In the genomic region with DNA sequence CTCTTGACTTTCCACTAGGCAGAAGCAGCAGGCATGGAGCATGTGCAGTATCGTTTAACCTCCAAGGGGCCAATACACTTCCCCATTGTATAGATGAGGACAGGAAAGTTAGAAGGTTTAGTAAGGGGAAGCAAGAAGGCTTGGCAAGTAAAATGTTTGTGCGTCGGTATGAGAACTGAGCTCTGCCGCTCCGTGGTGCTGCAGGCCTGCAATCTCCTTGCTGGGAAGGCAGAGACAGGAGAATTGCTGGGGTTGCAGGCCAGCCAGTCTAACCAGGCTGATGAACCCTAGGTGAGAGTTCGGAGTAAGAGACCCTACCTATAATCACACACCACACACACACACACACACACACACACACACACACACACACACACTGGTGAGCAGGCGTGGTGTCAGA, we compare ENCODE assay signal across 18 mouse cellular contexts.
DNase-seq lines count a peak whose midpoint lies in the region; ATAC-seq and TF ChIP-seq lines count a peak whose summit lies in the region.
"Had no signal": no experiment of that assay in that cellular context is flagged by ENCODE, and none has a peak within 500 bp of the region (broad histone marks: within the 10 kb centered on the region; RNA-seq: fewer than 3 reads in every experiment).

No protein-coding gene starts in this region.

- no peak overlapping the region for H3K4me2 ChIP-seq in forebrain, embryonic 15.5 days (replicated peaks)
- no peak overlapping the region for H3K4me2 ChIP-seq in hindbrain, postnatal 0 days (ENCODE audit: low read depth, low read length)
- H3K4me2 ChIP-seq in midbrain, postnatal 0 days (ENCODE audit: low read depth, low read length, poor library complexity, severe bottlenecking), result no peak overlapping the region
- H3K4me2 ChIP-seq: limb, embryonic 12.5 days; liver, embryonic 13.5 days had no signal

- peaks cover 24% of the 10 kb centered on the region for H3K4me1 ChIP-seq in forebrain, embryonic 15.5 days
- H3K4me1 ChIP-seq in hindbrain, postnatal 0 days (ENCODE audit: insufficient read depth, low read length), result peaks cover 8% of the 10 kb centered on the region
- H3K4me1 ChIP-seq in midbrain, postnatal 0 days (ENCODE audit: insufficient read depth, low read length), result peaks cover 11% of the 10 kb centered on the region; the same call in 1 of the 2 replicates
- H3K4me1 ChIP-seq: limb, embryonic 12.5 days; liver, embryonic 13.5 days had no signal

- no peaks in the 10 kb centered on the region for H3K27me3 ChIP-seq in forebrain, embryonic 15.5 days
- no peaks in the 10 kb centered on the region for H3K27me3 ChIP-seq in hindbrain, postnatal 0 days (ENCODE audit: insufficient read depth, low read length)
- no peaks in the 10 kb centered on the region for H3K27me3 ChIP-seq in midbrain, postnatal 0 days (ENCODE audit: insufficient read depth, low read length)
- H3K27me3 ChIP-seq: liver, embryonic 13.5 days had no signal

- DNase-seq in retina, embryonic 14.5 days (ENCODE audit: low spot score), result peak; percentile 37
- no peak for DNase-seq in retina, postnatal 1 day
- peak; percentile 39 for DNase-seq in hindbrain, postnatal 0 days (ENCODE audit: low spot score)
- DNase-seq in midbrain, postnatal 0 days (ENCODE audit: low spot score), result peak; percentile 33
- DNase-seq in spleen, postnatal 14 days (ENCODE audit: low spot score in 2 of 2), result no peak
- no peak for DNase-seq in lung, adult 18-20 months
- DNase-seq: gastrocnemius, postnatal 10 days; heart, adult 2 months; kidney, adult 8-10 months; liver, embryonic 13.5 days; right cerebral cortex, postnatal 14 days; thymus, postnatal 14 days had no signal

- H3K36me3 ChIP-seq in forebrain, embryonic 15.5 days, result no peaks in the 10 kb centered on the region
- no peaks in the 10 kb centered on the region for H3K36me3 ChIP-seq in hindbrain, postnatal 0 days (ENCODE audit: insufficient read depth, low read length)
- no peaks in the 10 kb centered on the region for H3K36me3 ChIP-seq in midbrain, postnatal 0 days (ENCODE audit: insufficient read depth, low read length)
- H3K36me3 ChIP-seq: limb, embryonic 12.5 days; liver, embryonic 13.5 days had no signal

- H3K9ac ChIP-seq in forebrain, embryonic 15.5 days (replicated peaks), result no peak overlapping the region
- H3K9ac ChIP-seq in hindbrain, postnatal 0 days (replicated peaks; ENCODE audit: low read length), result no peak overlapping the region
- H3K9ac ChIP-seq in midbrain, postnatal 0 days (replicated peaks; ENCODE audit: low read length, poor library complexity, severe bottlenecking), result no peak overlapping the region
- H3K9ac ChIP-seq: limb, embryonic 12.5 days; liver, embryonic 13.5 days had no signal

- ATAC-seq in forebrain, embryonic 15.5 days (replicated peaks), result peak; percentile 27
- ATAC-seq in hindbrain, postnatal 0 days, result peak; percentile 13; the same call in 1 of the 2 replicates
- peak; percentile 4; the same call in 1 of the 2 replicates for ATAC-seq in midbrain, postnatal 0 days (ENCODE audit: low FRiP score)
- ATAC-seq in megakaryocyte, adult 5-6 weeks (ENCODE audit: poor library complexity, severe bottlenecking), result no peak
- ATAC-seq: activated CD4-positive, CD25-positive, alpha-beta regulatory T cell, adult 4 months; Patski had no signal

- no peaks in the 10 kb centered on the region for H3K9me3 ChIP-seq in forebrain, embryonic 15.5 days
- H3K9me3 ChIP-seq in hindbrain, postnatal 0 days (ENCODE audit: low read length), result peaks cover 4% of the 10 kb centered on the region
- no peaks in the 10 kb centered on the region for H3K9me3 ChIP-seq in midbrain, postnatal 0 days (ENCODE audit: low read length)

- peak; percentile 51 for TF ChIP-seq CTCF in hindbrain, postnatal 0 days (IDR thresholded peaks at IDR 0.05; ENCODE audit: low read depth)
- peak; percentile 60 for TF ChIP-seq CTCF in midbrain, postnatal 0 days (IDR thresholded peaks at IDR 0.05)

- WGBS in forebrain, embryonic 15.5 days, result 31% methylated on average over 7 of the region's 7 CpGs
- 42% methylated on average over 7 of the region's 7 CpGs for WGBS in hindbrain, postnatal 0 days
- 43% methylated on average over 7 of the region's 7 CpGs for WGBS in midbrain, postnatal 0 days

- peak overlapping the region; percentile 85 for H3K27ac ChIP-seq in forebrain, embryonic 15.5 days (replicated peaks)
- peak overlapping the region; percentile 72; the same call in 1 of the 2 replicates for H3K27ac ChIP-seq in hindbrain, postnatal 0 days
- no peak overlapping the region for H3K27ac ChIP-seq in midbrain, postnatal 0 days (ENCODE audit: low read depth, low read length)
- H3K27ac ChIP-seq: heart, adult 2 months; limb, embryonic 12.5 days; liver, embryonic 13.5 days had no signal

- H3K4me3 ChIP-seq in forebrain, embryonic 15.5 days, result no peak overlapping the region
- H3K4me3 ChIP-seq in hindbrain, postnatal 0 days (ENCODE audit: low read length), result no peak overlapping the region
- H3K4me3 ChIP-seq in midbrain, postnatal 0 days (ENCODE audit: low read depth, low read length), result no peak overlapping the region
- H3K4me3 ChIP-seq: heart, adult 2 months; limb, embryonic 12.5 days; liver, embryonic 13.5 days; myocyte had no signal

Comparison
In these comparisons a context has a peak if more than half of its experiments do, and no peak if none do; other contexts are left out.
1. DNase-seq: peak in retina, embryonic 14.5 days (single experiment), hindbrain, postnatal 0 days (single experiment) and midbrain, postnatal 0 days (single experiment); none in retina, postnatal 1 day (single experiment), spleen, postnatal 14 days (0 of 2) and lung, adult 18-20 months (0 of 2).